Mouse (Mus musculus): ENCODE measurements around the gene Eno3. TPM values are rescaled to one million over a fixed set of nuclear protein-coding genes. Genes with fewer than 3 reads are reported as not detected.

The Eno3 gene
- total RNA-seq, 1 experiment, result 31.7 TPM

DNA sequence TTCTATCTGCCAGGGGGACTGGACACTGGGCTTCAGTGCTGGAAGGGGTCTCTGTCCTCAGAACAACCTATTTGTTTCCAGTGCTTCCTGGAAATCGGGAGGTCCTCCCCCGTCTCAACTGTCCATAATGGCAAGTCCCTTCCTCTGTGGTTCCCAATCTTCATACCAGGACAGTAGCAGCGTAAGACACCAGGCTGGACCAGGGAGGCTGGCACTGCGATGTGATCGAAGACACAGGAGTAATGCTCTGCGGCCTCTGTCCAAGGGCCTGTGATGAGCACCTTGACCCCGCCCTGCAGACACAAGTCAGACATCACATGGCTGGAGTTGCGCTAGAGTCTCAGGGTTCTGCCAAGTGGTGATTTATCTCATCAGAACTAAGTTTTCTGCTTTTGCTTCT is 22.4 kb downstream of the Eno3 start:
- TF ChIP-seq MAFK (IDR thresholded peaks at IDR 0.05; ENCODE audit: insufficient read depth, low read depth, low read length) (no peak), ZNF384 (IDR thresholded peaks at IDR 0.05; ENCODE audit: low read depth, low read length) (no peak), HCFC1 (IDR thresholded peaks at IDR 0.05; ENCODE audit: borderline replicate concordance, insufficient read depth, low read length) (no peak), ZC3H11A (IDR thresholded peaks at IDR 0.05; ENCODE audit: borderline replicate concordance, low read depth, low read length) (no peak), CHD2 (IDR thresholded peaks at IDR 0.05; ENCODE audit: low read depth, low read length) (no peak)
- in situ Hi-C loops (cut with MboI; ENCODE audit: low sequenced_read_pairs in 2 of 2, unreplicated experiment in 2 of 2), result no loop called here
- Histone ChIP-seq H3K4me1 (ENCODE audit: control insufficient read depth in 2 of 2, insufficient read depth in 2 of 2, low read length in 2 of 2, poor library complexity in 1 of 2) (peaks cover 5 to 27% of the 10 kb centered on the region in 2 experiments; a peak in 3 of 4 replicates), H3K4me3 (ENCODE audit: insufficient read depth in 1 of 2, low read depth in 1 of 2, low read length in 2 of 2, poor library complexity in 1 of 2, severe bottlenecking in 1 of 2) (no peak overlapping the region), H3K9me3 (ENCODE audit: control insufficient read depth, insufficient read depth, low read depth, low read length) (no peaks in the 10 kb centered on the region), H3K36me3 (ENCODE audit: control insufficient read depth, insufficient read depth, low read length, poor library complexity, severe bottlenecking) (peaks cover 9% of the 10 kb centered on the region; the same call in 1 of the 2 replicates), H3K27ac (ENCODE audit: insufficient read depth, low read depth, low read length, poor library complexity, severe bottlenecking) (no peak overlapping the region), H3K9ac (ENCODE audit: insufficient read depth, low read depth, low read length, poor library complexity, severe bottlenecking) (no peak overlapping the region)
- no peak for DNase-seq (ENCODE audit: low read depth, low spot score)

DNA sequence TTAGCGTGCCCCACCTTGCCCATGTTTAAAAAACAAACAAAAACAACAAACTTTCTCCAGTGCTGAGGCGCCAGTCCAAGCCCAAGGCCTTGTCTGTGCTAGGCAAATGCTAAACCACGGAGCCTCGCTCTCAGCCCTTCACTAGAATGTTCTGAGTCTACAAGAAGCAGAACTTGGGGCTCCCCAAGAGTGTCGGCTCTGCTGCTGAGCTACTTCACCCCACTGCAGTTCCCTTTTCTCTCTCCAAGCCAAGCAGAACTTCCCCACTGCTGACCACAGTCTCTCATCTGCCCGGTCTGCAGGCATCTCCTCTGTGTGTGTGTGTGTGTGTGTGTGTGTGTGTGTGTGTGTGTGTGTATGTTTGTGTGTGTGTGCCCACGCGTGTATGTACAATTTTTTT is 22.9 kb downstream of the Eno3 start:
- Histone ChIP-seq H3K36me3 (ENCODE audit: control insufficient read depth, insufficient read depth, low read length, poor library complexity, severe bottlenecking) (peaks cover 9% of the 10 kb centered on the region; the same call in 1 of the 2 replicates), H3K27ac (ENCODE audit: insufficient read depth, low read depth, low read length, poor library complexity, severe bottlenecking) (no peak overlapping the region), H3K4me1 (ENCODE audit: control insufficient read depth in 2 of 2, insufficient read depth in 2 of 2, low read length in 2 of 2, poor library complexity in 1 of 2) (peaks cover 5 to 24% of the 10 kb centered on the region in 2 experiments; a peak in 3 of 4 replicates), H3K4me3 (ENCODE audit: insufficient read depth in 1 of 2, low read depth in 1 of 2, low read length in 2 of 2, poor library complexity in 1 of 2, severe bottlenecking in 1 of 2) (no peak overlapping the region), H3K9ac (ENCODE audit: insufficient read depth, low read depth, low read length, poor library complexity, severe bottlenecking) (no peak overlapping the region), H3K9me3 (ENCODE audit: control insufficient read depth, insufficient read depth, low read depth, low read length) (no peaks in the 10 kb centered on the region)
- TF ChIP-seq HCFC1 (IDR thresholded peaks at IDR 0.05; ENCODE audit: borderline replicate concordance, insufficient read depth, low read length), result no peak
- no peak for TF ChIP-seq MAFK (IDR thresholded peaks at IDR 0.05; ENCODE audit: insufficient read depth, low read depth, low read length)
- no peak for TF ChIP-seq CHD2 (IDR thresholded peaks at IDR 0.05; ENCODE audit: low read depth, low read length)
- in situ Hi-C loops (cut with MboI; ENCODE audit: low sequenced_read_pairs in 2 of 2, unreplicated experiment in 2 of 2), result no loop called here
- no peak for DNase-seq (ENCODE audit: low read depth, low spot score)

- Histone ChIP-seq H3K4me1 (ENCODE audit: control insufficient read depth in 2 of 2, insufficient read depth in 2 of 2, low read length in 2 of 2, poor library complexity in 1 of 2) (peaks cover 5 to 24% of the 10 kb centered on the region in 2 experiments; a peak in 3 of 4 replicates), H3K36me3 (ENCODE audit: control insufficient read depth, insufficient read depth, low read length, poor library complexity, severe bottlenecking) (peaks cover 6% of the 10 kb centered on the region; the same call in 1 of the 2 replicates), H3K27ac (ENCODE audit: insufficient read depth, low read depth, low read length, poor library complexity, severe bottlenecking) (peak overlapping the region; percentile 15; the same call in 1 of the 2 replicates), H3K4me3 (ENCODE audit: insufficient read depth in 1 of 2, low read depth in 1 of 2, low read length in 2 of 2, poor library complexity in 1 of 2, severe bottlenecking in 1 of 2) (peak overlapping the region; percentile 44 to 48; a peak in 3 of 4 replicates), H3K9me3 (ENCODE audit: control insufficient read depth, insufficient read depth, low read depth, low read length) (no peaks in the 10 kb centered on the region), H3K9ac (ENCODE audit: insufficient read depth, low read depth, low read length, poor library complexity, severe bottlenecking) (peak overlapping the region; percentile 69)
- DNase-seq (ENCODE audit: low read depth, low spot score), result no peak
- no peak for TF ChIP-seq ZC3H11A (IDR thresholded peaks at IDR 0.05; ENCODE audit: borderline replicate concordance, low read depth, low read length)
- TF ChIP-seq HCFC1 (IDR thresholded peaks at IDR 0.05; ENCODE audit: borderline replicate concordance, insufficient read depth, low read length), result no peak
- TF ChIP-seq CHD2 (IDR thresholded peaks at IDR 0.05; ENCODE audit: low read depth, low read length), result no peak
- no peak for TF ChIP-seq MAFK (IDR thresholded peaks at IDR 0.05; ENCODE audit: insufficient read depth, low read depth, low read length)
- TF ChIP-seq ZNF384 (IDR thresholded peaks at IDR 0.05; ENCODE audit: low read depth, low read length), result no peak
- in situ Hi-C loops (cut with MboI; ENCODE audit: low sequenced_read_pairs in 2 of 2, unreplicated experiment in 2 of 2), result no loop called here
Observed at GRCm38 (mm10) chr11:70681170-70681569, 24.2 kb downstream of the Eno3 start.

- H3K9ac ChIP-seq (ENCODE audit: insufficient read depth, low read depth, low read length, poor library complexity, severe bottlenecking), result 0 out of 2 replicates have a peak overlapping the region, but pooled peaks have one; percentile 69
Observed at GRCm38 (mm10) chr11:70681897-70682581, 25.0 kb downstream of the Eno3 start.

More at GRCm38 (mm10) chr11:70681897-70682581, 25.0 kb downstream of the Eno3 start:
- TF ChIP-seq ZNF384 (IDR thresholded peaks at IDR 0.05; ENCODE audit: low read depth, low read length), result no peak
- TF ChIP-seq ZC3H11A (IDR thresholded peaks at IDR 0.05; ENCODE audit: borderline replicate concordance, low read depth, low read length), result no peak
- no peak for TF ChIP-seq MAFK (IDR thresholded peaks at IDR 0.05; ENCODE audit: insufficient read depth, low read depth, low read length)
- TF ChIP-seq CHD2 (IDR thresholded peaks at IDR 0.05; ENCODE audit: low read depth, low read length), result no peak
- no peak for TF ChIP-seq HCFC1 (IDR thresholded peaks at IDR 0.05; ENCODE audit: borderline replicate concordance, insufficient read depth, low read length)
- no peaks in the 10 kb centered on the region for H3K9me3 ChIP-seq (ENCODE audit: control insufficient read depth, insufficient read depth, low read depth, low read length)
- H3K27ac ChIP-seq (ENCODE audit: insufficient read depth, low read depth, low read length, poor library complexity, severe bottlenecking), result peak overlapping the region; percentile 50; the same call in 1 of the 2 replicates
- DNase-seq (ENCODE audit: low read depth, low spot score), result peak; percentile 85
- H3K4me1 ChIP-seq (ENCODE audit: control insufficient read depth in 2 of 2, insufficient read depth in 2 of 2, low read length in 2 of 2, poor library complexity in 1 of 2), result peaks cover 5 to 24% of the 10 kb centered on the region in 2 experiments; a peak in 3 of 4 replicates
- 0 out of 4 replicates have a peak overlapping the region, but pooled peaks of 1 of the 2 experiments have one; percentile 0 for H3K4me3 ChIP-seq (ENCODE audit: insufficient read depth in 1 of 2, low read depth in 1 of 2, low read length in 2 of 2, poor library complexity in 1 of 2, severe bottlenecking in 1 of 2)
- in situ Hi-C loops (cut with MboI; ENCODE audit: low sequenced_read_pairs in 2 of 2, unreplicated experiment in 2 of 2), result no loop called here
- H3K36me3 ChIP-seq (ENCODE audit: control insufficient read depth, insufficient read depth, low read length, poor library complexity, severe bottlenecking), result peaks cover 6% of the 10 kb centered on the region; the same call in 1 of the 2 replicates

Measured in ES-E14 (cell line).